Mouse (Mus musculus) CD4-positive naive resting alpha-beta T cell, adult 57 days (primary cell): ENCODE data around the gene Flywch2. TPM values are rescaled to one million over a fixed set of nuclear protein-coding genes. Genes with fewer than 3 reads are reported as not detected.

Experiments used
- total RNA-seq: library from RNA; stranded (reverse); gene quantifications from one replicate; pipeline ENCODE4 v1.2.4, GENCODE M21; 2023

The Flywch2 gene
- not detected for total RNA-seq

GRCm38 (mm10) chr17:23785561-23786471, at the start of gene Flywch2:
Flywch2 (minus strand) TSS chr17:23786081.

GRCm38 (mm10) chr17:23829064-23829619, 43.3 kb upstream of the Flywch2 start, which contains the start of gene Elob:
Elob (minus strand) TSS chr17:23829136.

GRCm38 (mm10) chr17:23790269-23791078, 4.6 kb upstream of the Flywch2 start, which contains the start of gene Srrm2:
Srrm2 (plus strand) TSS chr17:23790532.

GRCm38 (mm10) chr17:23771284-23772218, 14.3 kb downstream of the Flywch2 start, which contains the start of gene Flywch1:
Flywch1 (minus strand) TSS chr17:23771602.

GRCm38 (mm10) chr17:23745301-23746251, 40.3 kb downstream of the Flywch2 start, which contains the start of gene Kremen2:
Kremen2 (minus strand) TSS chr17:23745833.

GRCm38 (mm10) chr17:23740598-23741021, 45.3 kb downstream of the Flywch2 start, which contains the start of gene Paqr4:
Paqr4 (minus strand) TSS chr17:23740867.

Other genes starting within 250 kb of the Flywch2 start
- gene Zfp213, start 221.8 kb downstream of the Flywch2 start, total RNA-seq = 8.7 TPM
- gene Zfp13, start 186.6 kb downstream of the Flywch2 start, total RNA-seq = not detected
- 0.86 TPM for gene Zscan10, start 185.2 kb downstream of the Flywch2 start, total RNA-seq
- gene Mmp25, start 140.8 kb downstream of the Flywch2 start, total RNA-seq = 0.41 TPM
- gene Bicdl2, start 125.6 kb downstream of the Flywch2 start, total RNA-seq = not detected
- gene Hcfc1r1, start 112.5 kb downstream of the Flywch2 start, total RNA-seq = 39.5 TPM
- 22.4 TPM for gene Thoc6, start 112.2 kb downstream of the Flywch2 start, total RNA-seq
- gene Tnfrsf12a, start 108.6 kb downstream of the Flywch2 start, total RNA-seq = 61.0 TPM
- not detected for gene Cldn6, start 106.8 kb downstream of the Flywch2 start, total RNA-seq
- not detected for gene Cldn9, start 102.1 kb downstream of the Flywch2 start, total RNA-seq
- gene 1520401A03Rik, start 63.3 kb downstream of the Flywch2 start, total RNA-seq = not detected
- 36.2 TPM for gene Pkmyt1, start 59.7 kb downstream of the Flywch2 start, total RNA-seq
- 2.6 TPM for gene Paqr4, start 45.2 kb downstream of the Flywch2 start, total RNA-seq
- 0.89 TPM for gene Kremen2, start 40.2 kb downstream of the Flywch2 start, total RNA-seq
- 27.5 TPM for gene Flywch1, start 14.5 kb downstream of the Flywch2 start, total RNA-seq
- gene Srrm2, start 4.5 kb upstream of the Flywch2 start, total RNA-seq = 1,442 TPM
- gene Elob, start 43.1 kb upstream of the Flywch2 start, total RNA-seq = 199 TPM
- not detected for gene Prss33, start 50.0 kb upstream of the Flywch2 start, total RNA-seq
- not detected for gene Prss32, start 57.8 kb upstream of the Flywch2 start, total RNA-seq
- 1.4 TPM for gene Prss41, start 58.1 kb upstream of the Flywch2 start, total RNA-seq
- not detected for gene Prss21, start 82.0 kb upstream of the Flywch2 start, total RNA-seq
- not detected for gene Dcpp1, start 94.8 kb upstream of the Flywch2 start, total RNA-seq
- not detected for gene Dcpp2, start 94.8 kb upstream of the Flywch2 start, total RNA-seq
- not detected for gene Dcpp3, start 131.4 kb upstream of the Flywch2 start, total RNA-seq
- gene Sbp, start 155.6 kb upstream of the Flywch2 start, total RNA-seq = not detected
- gene Sbpl, start 169.2 kb upstream of the Flywch2 start, total RNA-seq = not detected
- gene Prss30, start 194.5 kb upstream of the Flywch2 start, total RNA-seq = not detected
- gene Prss22, start 212.0 kb upstream of the Flywch2 start, total RNA-seq = not detected